Mouse (Mus musculus) ES-Bruce4 (cell line): ENCODE results near the gene Rps6ka6.

Experiments used
- CTCF ChIP-seq: IDR thresholded peaks from one replicate; pipeline ENCODE4 v1.8.1; 2011; ENCODE audit warnings: low read depth, low read length
- EP300 ChIP-seq: IDR thresholded peaks from 2 replicates; pipeline ENCODE4 v1.6.1; 2011; ENCODE audit warnings: low read depth, low read length; ENCODE audit not compliant: insufficient read depth
- POLR2A ChIP-seq: IDR thresholded peaks from one replicate; pipeline ENCODE4 v1.8.1; 2011; ENCODE audit warnings: low read length; ENCODE audit not compliant: insufficient read depth

DNA sequence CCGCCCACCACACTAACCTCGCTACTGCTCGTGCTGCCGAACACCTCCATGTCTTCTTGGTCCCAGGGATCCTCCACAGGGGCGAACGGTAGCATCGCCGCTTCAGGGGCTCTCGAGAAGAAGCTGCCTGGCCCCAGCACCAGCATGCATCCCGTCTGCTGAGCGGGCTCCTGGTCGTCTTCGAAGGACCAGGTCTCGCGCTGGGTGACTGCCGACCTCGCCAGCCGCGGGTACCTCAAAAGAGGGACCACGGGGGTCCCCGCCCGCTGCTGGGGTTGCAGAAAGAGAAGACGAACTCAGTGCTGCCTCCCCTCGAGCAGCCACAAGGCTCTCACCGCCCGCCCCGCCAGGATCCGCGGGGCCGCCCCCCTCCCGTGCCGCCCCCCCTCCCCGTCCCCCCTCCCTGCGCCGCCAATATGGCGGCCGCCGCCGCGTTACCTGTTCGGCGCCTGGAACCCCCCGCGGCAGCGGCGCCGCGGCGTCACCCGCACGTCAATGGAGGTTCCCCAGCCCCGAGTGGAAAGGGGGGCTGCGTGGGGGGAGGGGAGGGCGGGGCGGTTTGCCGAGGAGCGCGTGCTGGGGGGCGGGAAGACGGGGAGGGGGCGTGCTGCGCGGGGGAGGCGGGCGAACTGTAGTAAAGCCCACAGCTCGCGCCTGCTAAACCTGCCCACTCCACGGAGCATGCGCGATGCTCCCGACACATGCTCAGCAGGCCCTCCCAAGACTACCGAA is 74.8 kb downstream of the Rps6ka6 start:
- TF ChIP-seq POLR2A (no peak), CTCF (no peak), EP300 (no peak)
